Mouse (Mus musculus) brain, embryonic 14.5 days (tissue): Measurements from ENCODE around the gene Trim14.

Source experiments
- CTCF ChIP-seq: fragments of 200-500 bp; IDR thresholded peaks from 2 replicates; pipeline ENCODE4 v1.5.1; 2012; ENCODE audit warnings: inconsistent platforms, mild to moderate bottlenecking, moderate library complexity, borderline replicate concordance; ENCODE audit not compliant: insufficient read depth, insufficient read length; ENCODE audit errors: extremely low read depth
- POLR2A ChIP-seq: fragments of 200-500 bp; IDR thresholded peaks from 2 replicates; pipeline ENCODE4 v1.6.1; 2012; ENCODE audit warnings: mild to moderate bottlenecking, inconsistent platforms, borderline replicate concordance; ENCODE audit not compliant: poor library complexity, insufficient read depth, insufficient read length, severe bottlenecking; ENCODE audit errors: extremely low read depth

- TF ChIP-seq CTCF (no peak), POLR2A (no peak)
Measured at GRCm38 (mm10) chr4:46450020-46450518, 85.9 kb downstream of the Trim14 start.
